Mouse (Mus musculus) heart, adult 2 months (tissue): ENCODE measurements around the gene Dnajc7.

Experiments
- CTCF ChIP-seq: fragments of 200-600 bp; IDR thresholded peaks from 2 replicates; pipeline ENCODE4 v1.8.1; 2022; ENCODE audit warnings: antibody characterized with exemption, mild to moderate bottlenecking, moderate library complexity
- EP300 ChIP-seq: fragments of 200-500 bp; IDR thresholded peaks from 2 replicates; pipeline ENCODE4 v1.6.1; 2011; ENCODE audit warnings: low read depth, low read length, control low read depth; ENCODE audit not compliant: insufficient read depth
- POLR2A ChIP-seq: fragments of 200-500 bp; IDR thresholded peaks from 2 replicates; pipeline ENCODE4 v1.6.1; 2011; ENCODE audit warnings: mild to moderate bottlenecking, low read depth, low read length, control low read depth; ENCODE audit not compliant: insufficient read depth

DNA sequence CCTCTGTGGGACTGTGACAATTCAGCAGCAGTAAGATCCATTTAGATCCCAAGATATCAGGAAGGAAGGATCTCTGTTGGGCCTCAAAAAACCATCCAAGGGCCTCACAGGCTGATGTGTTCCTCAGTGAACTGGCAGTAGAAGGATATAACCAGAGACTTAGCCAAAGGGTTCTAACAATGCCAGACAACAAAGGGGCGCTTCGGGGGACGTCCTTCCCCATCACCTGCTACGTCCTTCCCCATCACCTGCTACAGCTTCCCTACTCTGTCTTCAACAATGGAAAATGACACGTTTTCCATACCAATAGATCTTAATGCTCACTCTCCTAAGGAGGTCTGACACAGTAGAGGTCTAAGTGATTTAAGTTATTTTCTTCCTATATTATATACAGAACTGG lies 3.6 kb downstream of the Dnajc7 start:
- TF ChIP-seq EP300 (no peak), CTCF (no peak), POLR2A (no peak)
